ENCODE assay signal across 8 mouse cellular contexts in the genomic region with DNA sequence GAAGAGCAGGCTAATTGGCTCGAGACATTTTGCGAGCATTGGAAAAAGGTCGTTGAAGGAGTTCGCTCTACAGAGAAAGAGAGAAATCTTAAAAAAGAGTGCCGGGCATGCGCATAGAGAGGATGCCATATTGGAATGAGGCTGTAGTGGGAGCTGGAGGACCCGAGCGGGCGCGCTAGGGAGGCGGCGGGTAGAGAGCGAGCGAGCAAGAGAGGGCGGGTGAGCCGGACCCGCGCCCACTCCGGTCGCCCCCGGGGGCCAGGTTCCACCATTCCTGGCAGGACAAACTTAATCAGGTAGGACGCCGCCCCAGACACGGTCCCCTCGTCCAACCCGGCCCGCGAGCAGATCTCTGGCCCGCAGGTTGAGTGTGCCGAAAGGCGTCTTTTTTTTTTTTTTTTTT. TPM values are rescaled to one million over a fixed set of nuclear protein-coding genes. Genes with fewer than 3 reads are reported as not detected.
DNase-seq lines count a peak whose midpoint lies in the region; ATAC-seq and TF ChIP-seq lines count a peak whose summit lies in the region.

No protein-coding gene starts in this region.

- WGBS in limb, embryonic 10.5 days = under 1% methylated on average over 31 of the region's 31 CpGs
- 0% methylated on average over 31 of the region's 31 CpGs for WGBS in midbrain, embryonic 10.5 days

- no peaks in the 10 kb centered on the region for H3K36me3 ChIP-seq in limb, embryonic 10.5 days
- H3K36me3 ChIP-seq in midbrain, embryonic 10.5 days = no peaks in the 10 kb centered on the region

- H3K27me3 ChIP-seq in limb, embryonic 10.5 days (ENCODE audit: low read depth, poor library complexity, severe bottlenecking) = peaks cover 95% of the 10 kb centered on the region
- H3K27me3 ChIP-seq in midbrain, embryonic 10.5 days (ENCODE audit: low read depth, poor library complexity, severe bottlenecking) = peaks cover 94% of the 10 kb centered on the region

- peak overlapping the region; percentile 41 for H3K4me3 ChIP-seq in cortical plate, adult 2 months (ENCODE audit: insufficient read depth, low read length)
- H3K4me3 ChIP-seq in limb, embryonic 10.5 days = peak overlapping the region; percentile 64
- H3K4me3 ChIP-seq in midbrain, embryonic 10.5 days = peak overlapping the region; percentile 67

- no peaks in the 10 kb centered on the region for H3K4me1 ChIP-seq in cortical plate, adult 2 months (ENCODE audit: control insufficient read depth, insufficient read depth, low read length)
- H3K4me1 ChIP-seq in limb, embryonic 10.5 days = peaks cover 32% of the 10 kb centered on the region
- H3K4me1 ChIP-seq in midbrain, embryonic 10.5 days = peaks cover 33% of the 10 kb centered on the region

- peak; percentile 46 for ATAC-seq in inflammation-experienced regulatory T-cells, adult 6 months
- no peak for ATAC-seq in erythroid progenitor cell, adult 5-6 weeks (replicated peaks; ENCODE audit: low FRiP score, poor library complexity, severe bottlenecking)

- H3K27ac ChIP-seq in cortical plate, adult 2 months (ENCODE audit: insufficient read depth, low read length) = no peak overlapping the region
- peak overlapping the region; percentile 30; the same call in 1 of the 2 replicates for H3K27ac ChIP-seq in limb, embryonic 10.5 days
- peak overlapping the region; percentile 78 for H3K27ac ChIP-seq in midbrain, embryonic 10.5 days (replicated peaks)

- DNase-seq in adrenal gland, adult 2 months = peak; percentile 60
- DNase-seq in gastrocnemius, postnatal 10 days = peak; percentile 58
- DNase-seq in limb, embryonic 10.5 days (ENCODE audit: low spot score) = peak; percentile 83
- DNase-seq in midbrain, embryonic 10.5 days (ENCODE audit: low spot score) = peak; percentile 82
- peak; percentile 76 for DNase-seq in right cerebral cortex, postnatal 4 days

- TF ChIP-seq CTCF in cortical plate, adult 2 months (IDR thresholded peaks at IDR 0.05; ENCODE audit: extremely low read depth, insufficient read depth, low read length) = no peak

- TF ChIP-seq POLR2A in cortical plate, adult 2 months (IDR thresholded peaks at IDR 0.05; ENCODE audit: extremely low read depth, insufficient read depth, low read length) = no peak

- no peaks in the 10 kb centered on the region for H3K9me3 ChIP-seq in limb, embryonic 10.5 days (replicated peaks)
- H3K9me3 ChIP-seq in midbrain, embryonic 10.5 days (replicated peaks) = no peaks in the 10 kb centered on the region

RNA-seq across cellular contexts. Expression of gene Sfmbt2, which starts 2.0 kb away (rescaled TPM):
- total RNA-seq in adrenal gland, adult 2 months (2021) = under 1 TPM; 0.43 to 0.83 TPM
- 0.09 and 0.10 TPM in 2 replicates for polyA plus RNA-seq in adrenal gland, adult 2 months (2012; rRNA removed)
- polyA plus RNA-seq in cortical plate, adult 2 months (2012; rRNA removed) = 1.2 and 1.4 TPM in 2 replicates
- under 1 TPM; 0.54 to 0.72 TPM for total RNA-seq in gastrocnemius, postnatal 10 days (2021)
- 1 to 10 TPM; 1.2 to 2.9 (median 2.7) TPM for polyA plus RNA-seq in inflammation-experienced regulatory T-cells, adult 6 months (2017; shearing (Covaris generic))
- polyA plus RNA-seq in limb, embryonic 10.5 days (2016; fragmentation: Nextera tagmentation; extraction: Ambion mirVana) = 0.95 and 1.1 TPM in 2 replicates
- 1.8 and 2.0 TPM in 2 replicates for polyA plus RNA-seq in midbrain, embryonic 10.5 days (2016; fragmentation: Nextera tagmentation; extraction: Ambion mirVana)
- total RNA-seq in erythroid progenitor cell, adult 5-6 weeks (2015; ENCODE audit: low replicate concordance) = 2.2 TPM in 1 of 2 replicates, not detected in the other
- total RNA-seq in erythroid progenitor cell, adult 5-6 weeks (2017; ENCODE audit: low replicate concordance) = 0.38 and 0.51 TPM in 2 replicates
